Mouse (Mus musculus) central nervous system, embryonic 14 days (tissue): ENCODE measurements around the gene Lemd1. TPM values are rescaled to one million over a fixed set of nuclear protein-coding genes. Genes with fewer than 3 reads are reported as not detected.

Source experiments
- polyA plus RNA-seq: library from polyadenylated mRNA; depleted of rRNA; stranded (reverse); fragments of >200 nt; gene quantifications from 2 replicates; pipeline ENCODE4 v1.2.3, GENCODE M21; 2012; rRNA removed

The Lemd1 gene
- 17.9 and 25.1 TPM in 2 replicates for polyA plus RNA-seq

GRCm38 (mm10) chr1:132191093-132191785, at the start of gene Lemd1, which contains the start of gene AC124108.1:
TSS of gene Lemd1 (plus strand) at chr1:132191431.
TSS of gene AC124108.1 (plus strand) at chr1:132191457.

GRCm38 (mm10) chr1:132229667-132230066, 38.4 kb downstream of the Lemd1 start, which contains the start of gene Gm10188:
TSS of gene Gm10188 (minus strand) at chr1:132229767.

GRCm38 (mm10) chr1:132298425-132298800, 107.2 kb downstream of the Lemd1 start, which contains the start of gene Klhdc8a:
TSS of gene Klhdc8a (plus strand) at chr1:132298626.

Other genes with a start within 250 kb of the Lemd1 start
- gene Slc45a3, start 228.5 kb upstream of the Lemd1 start, polyA plus RNA-seq = 4.0 and 5.1 TPM in 2 replicates
- 17.4 and 19.5 TPM in 2 replicates for gene Elk4, start 183.8 kb upstream of the Lemd1 start, polyA plus RNA-seq
- 1.3 TPM in 2 replicates for gene Mfsd4a, start 123.4 kb upstream of the Lemd1 start, polyA plus RNA-seq
- 1.1 and 2.1 TPM in 2 replicates for gene Cdk18, start 51.7 kb upstream of the Lemd1 start, polyA plus RNA-seq
- 15.0 and 18.1 TPM in 2 replicates for gene AC124108.1, start within 50 bp of the Lemd1 start, polyA plus RNA-seq
- gene Gm10188, start 38.3 kb downstream of the Lemd1 start, polyA plus RNA-seq = not detected in 2 replicates
- gene Klhdc8a, start 107.2 kb downstream of the Lemd1 start, polyA plus RNA-seq = 4.6 and 5.0 TPM in 2 replicates
- 19.3 and 19.9 TPM in 2 replicates for gene Nuak2, start 124.7 kb downstream of the Lemd1 start, polyA plus RNA-seq
- 42.0 and 45.1 TPM in 2 replicates for gene Tmcc2, start 199.8 kb downstream of the Lemd1 start, polyA plus RNA-seq
- gene Dstyk, start 226.1 kb downstream of the Lemd1 start, polyA plus RNA-seq = 13.2 and 14.1 TPM in 2 replicates